Mouse (Mus musculus) ES-Bruce4 (cell line): Measurements from ENCODE around the gene Slc8b1. TPM values are rescaled to one million over a fixed set of nuclear protein-coding genes. Genes with fewer than 3 reads are reported as not detected.

Experiments
- H3K27ac ChIP-seq: 2 replicates; pipeline ENCODE4 v1.5.1; 2012; ENCODE audit warnings: low read length, inconsistent platforms; ENCODE audit not compliant: insufficient read depth
- H3K27me3 ChIP-seq: 2 replicates; pipeline ENCODE4 v1.6.1; 2012; ENCODE audit warnings: mild to moderate bottlenecking, low read length, inconsistent platforms; ENCODE audit not compliant: control insufficient read depth, poor library complexity, insufficient read depth, severe bottlenecking
- H3K36me3 ChIP-seq: 2 replicates; pipeline ENCODE4 v1.6.1; 2012; ENCODE audit warnings: inconsistent platforms, mild to moderate bottlenecking, low read length, moderate library complexity; ENCODE audit not compliant: control insufficient read depth, poor library complexity, insufficient read depth, severe bottlenecking
- H3K4me1 ChIP-seq: one replicate; pipeline ENCODE4 v1.8.1; 2011; ENCODE audit warnings: low read length; ENCODE audit not compliant: control insufficient read depth, insufficient read depth
- H3K4me3 ChIP-seq: 2 replicates; pipeline ENCODE4 v1.5.1; 2011; ENCODE audit warnings: low read depth, mild to moderate bottlenecking, low read length
- H3K9ac ChIP-seq: 2 replicates; pipeline ENCODE4 v1.6.1; 2012; ENCODE audit warnings: low read depth, mild to moderate bottlenecking, inconsistent platforms; ENCODE audit not compliant: poor library complexity, severe bottlenecking
- H3K9me3 ChIP-seq: replicated peaks from 2 replicates; pipeline ENCODE4 v1.6.1; 2012; ENCODE audit warnings: mild to moderate bottlenecking, low read length, inconsistent platforms; ENCODE audit not compliant: control insufficient read depth, poor library complexity, insufficient read depth, severe bottlenecking
- CTCF ChIP-seq: IDR thresholded peaks from one replicate; pipeline ENCODE4 v1.8.1; 2011; ENCODE audit warnings: low read depth, low read length
- EP300 ChIP-seq: IDR thresholded peaks from 2 replicates; pipeline ENCODE4 v1.6.1; 2011; ENCODE audit warnings: low read depth, low read length; ENCODE audit not compliant: insufficient read depth
- POLR2A ChIP-seq: IDR thresholded peaks from one replicate; pipeline ENCODE4 v1.8.1; 2011; ENCODE audit warnings: low read length; ENCODE audit not compliant: insufficient read depth
- polyA plus RNA-seq: library from polyadenylated mRNA; stranded (reverse); fragments of >200 nt; gene quantifications from 2 replicates; pipeline ENCODE4 v1.2.4, GENCODE M21; 2011; ENCODE audit warnings: low read depth; ENCODE audit not compliant: missing spikeins, insufficient read depth, insufficient read length

The Slc8b1 gene
- polyA plus RNA-seq, 1 experiment: 19.1 TPM

- TF ChIP-seq EP300: no peak
- TF ChIP-seq POLR2A: no peak
- TF ChIP-seq CTCF: no peak
- peak within 1 kb of the TSS; percentile 23; the same call in 1 of the 2 replicates for H3K4me3 ChIP-seq
- no peaks in the 10 kb centered on the region for H3K9me3 ChIP-seq
- no peaks in the 10 kb centered on the region for H3K36me3 ChIP-seq
- no peak within 1 kb of the TSS for H3K9ac ChIP-seq
- H3K27me3 ChIP-seq: no peaks in the 10 kb centered on the region
- H3K27ac ChIP-seq: no peak within 1 kb of the TSS
- H3K4me1 ChIP-seq: no peaks in the 10 kb centered on the region
Measured at GRCm38 (mm10) chr5:120476296-120476695, 34.7 kb upstream of the Slc8b1 start, which contains the start of gene Sds. TSS of gene Sds (plus strand) at chr5:120476526.

- no peaks in the 10 kb centered on the region for H3K4me1 ChIP-seq
- TF ChIP-seq EP300: no peak
- H3K9me3 ChIP-seq: no peaks in the 10 kb centered on the region
- H3K27me3 ChIP-seq: no peaks in the 10 kb centered on the region
- H3K4me3 ChIP-seq: no peak overlapping the region
- H3K36me3 ChIP-seq: no peaks in the 10 kb centered on the region
- H3K27ac ChIP-seq: no peak overlapping the region
- H3K9ac ChIP-seq: no peak overlapping the region
Measured at GRCm38 (mm10) chr5:120477993-120478392, 33.0 kb upstream of the Slc8b1 start.

- TF ChIP-seq CTCF (no peak), EP300 (no peak), POLR2A (no peak)
- Histone ChIP-seq H3K9ac (no peak overlapping the region), H3K27ac (no peak overlapping the region), H3K9me3 (no peaks in the 10 kb centered on the region), H3K4me3 (no peak overlapping the region), H3K36me3 (no peaks in the 10 kb centered on the region), H3K4me1 (no peaks in the 10 kb centered on the region), H3K27me3 (no peaks in the 10 kb centered on the region)
Measured at GRCm38 (mm10) chr5:120479538-120479937, 31.4 kb upstream of the Slc8b1 start.

GRCm38 (mm10) chr5:120481205-120481604, 29.8 kb upstream of the Slc8b1 start:
- H3K27ac ChIP-seq: no peak overlapping the region
- H3K9ac ChIP-seq: no peak overlapping the region
- no peak overlapping the region for H3K4me3 ChIP-seq
- no peaks in the 10 kb centered on the region for H3K4me1 ChIP-seq
- H3K27me3 ChIP-seq: no peaks in the 10 kb centered on the region
- no peak for TF ChIP-seq CTCF
- no peak for TF ChIP-seq EP300
- no peak for TF ChIP-seq POLR2A
- H3K36me3 ChIP-seq: no peaks in the 10 kb centered on the region
- no peaks in the 10 kb centered on the region for H3K9me3 ChIP-seq

GRCm38 (mm10) chr5:120483399-120483798, 27.6 kb upstream of the Slc8b1 start:
- H3K9ac ChIP-seq: no peak overlapping the region
- TF ChIP-seq EP300: no peak
- no peak for TF ChIP-seq POLR2A
- no peak for TF ChIP-seq CTCF
- H3K36me3 ChIP-seq: no peaks in the 10 kb centered on the region
- H3K9me3 ChIP-seq: no peaks in the 10 kb centered on the region
- no peak overlapping the region for H3K4me3 ChIP-seq
- H3K27ac ChIP-seq: no peak overlapping the region
- H3K4me1 ChIP-seq: no peaks in the 10 kb centered on the region
- no peaks in the 10 kb centered on the region for H3K27me3 ChIP-seq

DNA sequence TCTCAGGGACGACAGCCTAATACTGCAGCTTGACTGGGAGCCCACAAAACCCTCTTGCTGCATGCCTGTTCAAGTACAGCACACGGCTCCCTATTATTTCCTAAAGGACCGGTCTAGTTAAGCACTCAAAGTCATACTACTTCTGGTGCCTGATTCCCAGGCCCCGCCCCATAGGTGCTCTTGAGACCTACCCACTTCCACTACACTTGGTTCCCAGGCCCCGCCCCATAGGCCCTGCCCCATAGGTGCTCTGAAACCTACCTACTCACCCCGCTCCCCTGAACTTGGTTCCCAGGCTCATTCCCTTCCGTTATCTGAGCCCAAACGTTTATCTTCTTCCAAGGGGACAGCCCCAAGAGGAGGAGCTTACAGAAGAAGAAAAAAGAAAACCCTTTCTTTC, 23.1 kb upstream of the Slc8b1 start:
- H3K9ac ChIP-seq: no peak overlapping the region
- no peak overlapping the region for H3K27ac ChIP-seq
- H3K27me3 ChIP-seq: no peaks in the 10 kb centered on the region
- no peaks in the 10 kb centered on the region for H3K36me3 ChIP-seq
- no peaks in the 10 kb centered on the region for H3K9me3 ChIP-seq
- H3K4me1 ChIP-seq: peaks cover 6% of the 10 kb centered on the region
- no peak overlapping the region for H3K4me3 ChIP-seq
- TF ChIP-seq EP300: no peak
- TF ChIP-seq POLR2A: no peak
- no peak for TF ChIP-seq CTCF
